Mouse (Mus musculus): ENCODE measurements around the gene Adamts9. TPM values are rescaled to one million over a fixed set of nuclear protein-coding genes. Genes with fewer than 3 reads are reported as not detected.

Adamts9 gene
- polyA plus RNA-seq, 1 experiment from 2014 or later: 6.4 TPM

DNA sequence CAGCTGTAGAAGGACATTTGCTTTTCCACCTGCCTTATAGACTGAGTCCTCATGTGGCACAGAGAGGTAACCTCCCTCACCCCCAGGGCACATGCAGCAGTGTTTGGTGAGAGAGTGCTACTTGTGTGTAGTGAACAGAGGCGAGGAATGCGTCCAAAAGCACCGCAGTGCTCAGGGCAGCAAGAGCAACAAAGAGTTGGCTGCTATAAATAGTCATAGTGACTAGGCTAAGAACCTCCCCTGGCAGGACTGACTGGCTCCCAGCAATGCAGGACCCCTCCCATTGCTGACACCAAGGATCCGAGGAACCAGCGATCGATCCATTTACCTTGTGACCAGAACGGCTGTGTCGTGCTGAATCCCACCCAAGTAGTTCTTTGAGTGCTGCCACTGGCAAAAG, 33.9 kb downstream of the Adamts9 start:
- TF ChIP-seq EP300 (IDR thresholded peaks at IDR 0.05): no peak
- TF ChIP-seq CTCF (IDR thresholded peaks at IDR 0.05): no peak
- no peaks in the 10 kb centered on the region for H3K9me3 ChIP-seq (ENCODE audit: low read length)
- no peak overlapping the region for H3K4me3 ChIP-seq (ENCODE audit: low read depth, low read length)
- 0 out of 2 replicates have a peak, but pooled peaks cover 9% of the 10 kb centered on the region for H3K36me3 ChIP-seq (ENCODE audit: insufficient read depth, low read length)
- no peak overlapping the region for H3K9ac ChIP-seq (replicated peaks; ENCODE audit: low read depth)
- H3K4me1 ChIP-seq (ENCODE audit: insufficient read depth, low read depth, low read length): peaks cover 8% of the 10 kb centered on the region; the same call in 1 of the 2 replicates
- H3K27ac ChIP-seq (ENCODE audit: low read length): no peak overlapping the region
- DNase-seq (ENCODE audit: low spot score) (peak; percentile 71), ATAC-seq (peak; percentile 76)
- no peaks in the 10 kb centered on the region for H3K27me3 ChIP-seq (replicated peaks; ENCODE audit: insufficient read depth, low read length)
- no peak overlapping the region for H3K4me2 ChIP-seq (replicated peaks; ENCODE audit: low read depth, low read length)
- 44% methylated on average over 8 of the region's 8 CpGs for WGBS

DNA sequence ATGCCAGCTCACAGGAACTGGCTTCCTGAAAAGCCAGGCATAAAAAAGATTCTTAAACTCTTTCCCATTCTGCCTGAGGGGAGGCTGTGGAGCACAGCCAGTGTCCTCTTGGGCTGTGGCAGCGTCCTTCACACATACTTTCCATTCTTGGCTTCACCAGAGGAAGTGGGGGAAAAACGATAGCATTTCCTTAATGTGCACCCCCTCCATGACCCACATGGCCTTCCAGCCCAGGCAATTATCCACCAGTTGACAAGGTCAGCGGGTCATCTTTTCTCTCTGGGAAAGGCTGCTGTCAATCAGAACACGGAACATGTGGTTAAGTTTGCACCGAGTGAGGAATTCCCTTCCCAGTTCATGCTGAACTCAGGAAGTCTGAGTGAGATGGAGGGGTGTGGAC, 37.4 kb downstream of the Adamts9 start:
- TF ChIP-seq EP300 (IDR thresholded peaks at IDR 0.05) (peak; percentile 38; the same call in 1 of the 2 replicates), CTCF (IDR thresholded peaks at IDR 0.05) (peak; percentile 51)
- ATAC-seq (peak; percentile 41), DNase-seq (ENCODE audit: low spot score) (peak; percentile 30)
- no peaks in the 10 kb centered on the region for H3K27me3 ChIP-seq (replicated peaks; ENCODE audit: insufficient read depth, low read length)
- H3K4me3 ChIP-seq (ENCODE audit: low read depth, low read length): no peak overlapping the region
- peaks cover 11% of the 10 kb centered on the region; the same call in 1 of the 2 replicates for H3K36me3 ChIP-seq (ENCODE audit: insufficient read depth, low read length)
- peaks cover 8% of the 10 kb centered on the region; the same call in 1 of the 2 replicates for H3K4me1 ChIP-seq (ENCODE audit: insufficient read depth, low read depth, low read length)
- H3K4me2 ChIP-seq (replicated peaks; ENCODE audit: low read depth, low read length): no peak overlapping the region
- H3K27ac ChIP-seq (ENCODE audit: low read length): no peak overlapping the region
- no peak overlapping the region for H3K9ac ChIP-seq (replicated peaks; ENCODE audit: low read depth)
- no peaks in the 10 kb centered on the region for H3K9me3 ChIP-seq (ENCODE audit: low read length)
- WGBS: 14% methylated on average over 5 of the region's 5 CpGs

- ATAC-seq: no peak
- TF ChIP-seq EP300 (IDR thresholded peaks at IDR 0.05) (no peak), CTCF (IDR thresholded peaks at IDR 0.05) (no peak)
- Histone ChIP-seq H3K9me3 (ENCODE audit: low read length) (no peaks in the 10 kb centered on the region), H3K27ac (ENCODE audit: low read length) (no peak overlapping the region), H3K4me2 (replicated peaks; ENCODE audit: low read depth, low read length) (no peak overlapping the region), H3K4me3 (ENCODE audit: low read depth, low read length) (no peak overlapping the region), H3K27me3 (replicated peaks; ENCODE audit: insufficient read depth, low read length) (no peaks in the 10 kb centered on the region), H3K9ac (replicated peaks; ENCODE audit: low read depth) (no peak overlapping the region), H3K4me1 (ENCODE audit: insufficient read depth, low read depth, low read length) (peaks cover 8% of the 10 kb centered on the region; the same call in 1 of the 2 replicates), H3K36me3 (ENCODE audit: insufficient read depth, low read length) (peaks cover 18% of the 10 kb centered on the region; the same call in 1 of the 2 replicates)
- 23% methylated on average over 2 of the region's 2 CpGs for WGBS
- DNase-seq (ENCODE audit: low spot score): no peak
Measured at GRCm38 (mm10) chr6:92904491-92904890, 38.8 kb downstream of the Adamts9 start.

- H3K27me3 ChIP-seq (replicated peaks; ENCODE audit: insufficient read depth, low read length): no peaks in the 10 kb centered on the region
- TF ChIP-seq CTCF (IDR thresholded peaks at IDR 0.05) (no peak), EP300 (IDR thresholded peaks at IDR 0.05) (no peak; the same call in 1 of the 2 replicates)
- no peaks in the 10 kb centered on the region for H3K9me3 ChIP-seq (ENCODE audit: low read length)
- H3K9ac ChIP-seq (replicated peaks; ENCODE audit: low read depth): no peak overlapping the region
- H3K4me3 ChIP-seq (ENCODE audit: low read depth, low read length): no peak overlapping the region
- peaks cover 15% of the 10 kb centered on the region; the same call in 1 of the 2 replicates for H3K36me3 ChIP-seq (ENCODE audit: insufficient read depth, low read length)
- 51% methylated on average over 1 of the region's 1 CpGs for WGBS
- H3K4me2 ChIP-seq (replicated peaks; ENCODE audit: low read depth, low read length): no peak overlapping the region
- H3K27ac ChIP-seq (ENCODE audit: low read length): no peak overlapping the region
- peak; percentile 49; the same call in 1 of the 2 replicates for ATAC-seq
- H3K4me1 ChIP-seq (ENCODE audit: insufficient read depth, low read depth, low read length): peaks cover 8% of the 10 kb centered on the region; the same call in 1 of the 2 replicates
- DNase-seq (ENCODE audit: low spot score): peak; percentile 41
Measured at GRCm38 (mm10) chr6:92904037-92904436, 39.3 kb downstream of the Adamts9 start.

DNA sequence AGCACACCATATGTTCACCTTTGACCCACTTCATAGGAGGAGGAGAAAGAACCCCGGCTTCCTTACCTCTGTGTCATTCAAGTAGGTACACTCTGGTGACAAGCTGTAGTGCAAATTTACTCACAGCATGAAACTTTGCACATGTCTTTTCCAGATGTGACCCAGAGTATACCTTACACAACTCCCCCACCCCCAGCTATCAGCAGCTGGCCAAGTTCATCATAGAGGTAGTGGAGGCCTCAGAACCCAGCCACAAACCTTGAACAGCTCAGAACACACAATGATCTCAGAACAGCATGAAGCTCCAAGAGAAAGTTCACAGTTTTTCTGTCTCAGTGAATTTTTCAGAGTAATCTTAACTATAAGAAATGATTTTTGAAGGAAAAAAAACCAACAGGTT, 51.8 kb downstream of the Adamts9 start:
- no peak overlapping the region for H3K27ac ChIP-seq (ENCODE audit: low read length)
- H3K27me3 ChIP-seq (replicated peaks; ENCODE audit: insufficient read depth, low read length): no peaks in the 10 kb centered on the region
- DNase-seq (ENCODE audit: low spot score): no peak
- H3K4me3 ChIP-seq (ENCODE audit: low read depth, low read length): no peak overlapping the region
- WGBS: 55% methylated on average over 1 of the region's 1 CpGs
- H3K9me3 ChIP-seq (ENCODE audit: low read length): no peaks in the 10 kb centered on the region
- H3K4me1 ChIP-seq (ENCODE audit: insufficient read depth, low read depth, low read length): no peaks in the 10 kb centered on the region
- peaks cover 27% of the 10 kb centered on the region; the same call in 1 of the 2 replicates for H3K36me3 ChIP-seq (ENCODE audit: insufficient read depth, low read length)
- no peak for ATAC-seq
- no peak overlapping the region for H3K9ac ChIP-seq (replicated peaks; ENCODE audit: low read depth)
- no peak for TF ChIP-seq CTCF (IDR thresholded peaks at IDR 0.05)
- no peak for TF ChIP-seq EP300 (IDR thresholded peaks at IDR 0.05)
- no peak overlapping the region for H3K4me2 ChIP-seq (replicated peaks; ENCODE audit: low read depth, low read length)

GRCm38 (mm10) chr6:92883131-92883900, 60.0 kb downstream of the Adamts9 start:
- H3K4me1 ChIP-seq (ENCODE audit: insufficient read depth, low read depth, low read length): no peaks in the 10 kb centered on the region; the same call in 1 of the 2 replicates
- 81% methylated on average over 9 of the region's 9 CpGs for WGBS
- no peak overlapping the region for H3K27ac ChIP-seq (ENCODE audit: low read length)
- H3K4me2 ChIP-seq (replicated peaks; ENCODE audit: low read depth, low read length): no peak overlapping the region
- H3K9ac ChIP-seq (replicated peaks; ENCODE audit: low read depth): no peak overlapping the region
- no peaks in the 10 kb centered on the region for H3K9me3 ChIP-seq (ENCODE audit: low read length)
- TF ChIP-seq CTCF (IDR thresholded peaks at IDR 0.05): no peak
- no peak for TF ChIP-seq EP300 (IDR thresholded peaks at IDR 0.05)
- H3K27me3 ChIP-seq (replicated peaks; ENCODE audit: insufficient read depth, low read length): no peaks in the 10 kb centered on the region
- peaks cover 32% of the 10 kb centered on the region for H3K36me3 ChIP-seq (ENCODE audit: insufficient read depth, low read length)
- no peak overlapping the region for H3K4me3 ChIP-seq (ENCODE audit: low read depth, low read length)
- DNase-seq (ENCODE audit: low spot score) (no peak), ATAC-seq (no peak)

Measured in lung, postnatal 0 days (tissue).